Mouse (Mus musculus): ENCODE results near the gene Krtap5-1. TPM values are rescaled to one million over a fixed set of nuclear protein-coding genes. Genes with fewer than 3 reads are reported as not detected.

Krtap5-1 gene
- total and polyA plus RNA-seq, 3 experiments = not detected

GRCm38 (mm10) chr7:142330271-142330724 is 33.4 kb upstream of the Krtap5-1 start:
- no peak for TF ChIP-seq HCFC1 (IDR thresholded peaks at IDR 0.05; ENCODE audit: low read depth, low read length)
- no peak for TF ChIP-seq ZKSCAN1 (IDR thresholded peaks at IDR 0.05; ENCODE audit: low read depth, low read length)
- no peak for TF ChIP-seq SIN3A (IDR thresholded peaks at IDR 0.05; ENCODE audit: low read length)
- no peak for TF ChIP-seq SMC3 (IDR thresholded peaks at IDR 0.05; ENCODE audit: low read depth, low read length)
- TF ChIP-seq TAL1 (IDR thresholded peaks at IDR 0.05; ENCODE audit: low read length) = no peak
- TF ChIP-seq ETS1 (IDR thresholded peaks at IDR 0.05; ENCODE audit: low read depth, low read length) = no peak
- TF ChIP-seq GATA1 (IDR thresholded peaks at IDR 0.05; ENCODE audit: low read depth, low read length) = no peak
- TF ChIP-seq USF1 (IDR thresholded peaks at IDR 0.05; ENCODE audit: low read depth, low read length) = no peak
- no peak for TF ChIP-seq ZMIZ1 (IDR thresholded peaks at IDR 0.05; ENCODE audit: low read depth, low read length)
- no peak for TF ChIP-seq RCOR1 (IDR thresholded peaks at IDR 0.05; ENCODE audit: low read depth, low read length)
- no peak for TF ChIP-seq TCF12 (IDR thresholded peaks at IDR 0.05; ENCODE audit: low read depth, low read length)
- Histone ChIP-seq H3K79me2 (ENCODE audit: control insufficient read depth, insufficient read depth, low read length, poor library complexity) (no peaks in the 10 kb centered on the region), H3K9me3 (replicated peaks; ENCODE audit: insufficient read depth, low read length) (no peaks in the 10 kb centered on the region), H3K4me3 (ENCODE audit: control insufficient read depth in 1 of 2, insufficient read depth in 1 of 2, low read depth in 2 of 2, low read length in 2 of 2) (no peak overlapping the region), H3K27me3 (ENCODE audit: control insufficient read depth in 1 of 2, insufficient read depth in 2 of 2, low read length in 2 of 2) (peaks cover 8 to 9% of the 10 kb centered on the region in 2 experiments), H3K9ac (ENCODE audit: control insufficient read depth, low read depth, low read length, poor library complexity, severe bottlenecking) (no peak overlapping the region), H3K36me3 (ENCODE audit: control insufficient read depth in 1 of 2, insufficient read depth in 2 of 2, low read length in 2 of 2) (no peaks in the 10 kb centered on the region), H3K27ac (ENCODE audit: control insufficient read depth, low read depth, low read length) (no peak overlapping the region), H3K4me1 (ENCODE audit: control insufficient read depth in 1 of 2, insufficient read depth in 2 of 2, low read length in 2 of 2) (peaks cover 0 to 4% of the 10 kb centered on the region in 2 experiments; a peak in 1 of 4 replicates)
- no peak for DNase-seq (ENCODE audit: low read depth, low spot score)

DNA sequence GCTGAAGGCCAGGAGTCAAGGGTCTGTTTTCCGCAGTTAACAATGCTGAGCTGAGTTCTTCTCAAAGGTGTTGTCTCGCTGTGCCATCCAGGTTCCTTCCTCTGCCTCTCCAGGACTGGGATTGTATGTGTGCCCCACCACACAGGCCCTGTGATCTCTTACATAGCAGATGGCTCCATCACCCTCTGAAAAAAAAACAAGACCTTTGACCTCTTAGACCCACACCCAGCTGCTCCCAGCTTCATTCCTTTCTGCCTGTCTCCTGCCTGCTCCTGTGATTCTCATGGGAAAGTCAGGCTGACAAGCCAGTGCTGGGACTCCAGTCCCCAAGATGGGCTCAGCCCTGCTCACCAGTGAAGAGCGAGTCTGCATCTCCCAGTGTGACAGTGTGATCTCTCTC is 31.6 kb upstream of the Krtap5-1 start:
- TF ChIP-seq NELFE (IDR thresholded peaks at IDR 0.05; ENCODE audit: low read depth, low read length) (no peak), JUND (IDR thresholded peaks at IDR 0.05; ENCODE audit: low read depth, low read length) (no peak), EP300 (IDR thresholded peaks at IDR 0.05; ENCODE audit: low read depth in 1 of 2, low read length in 2 of 2) (no peak), CHD1 (IDR thresholded peaks at IDR 0.05; ENCODE audit: low read depth, low read length) (no peak), HCFC1 (IDR thresholded peaks at IDR 0.05; ENCODE audit: low read depth, low read length) (no peak), GATA1 (IDR thresholded peaks at IDR 0.05; ENCODE audit: low read depth, low read length) (no peak), MXI1 (IDR thresholded peaks at IDR 0.05; ENCODE audit: low read depth, low read length) (no peak), NRF1 (IDR thresholded peaks at IDR 0.05; ENCODE audit: insufficient read depth, low read depth, low read length, poor library complexity, severe bottlenecking) (no peak), RCOR1 (IDR thresholded peaks at IDR 0.05; ENCODE audit: low read depth, low read length) (no peak), USF2 (IDR thresholded peaks at IDR 0.05; ENCODE audit: borderline replicate concordance in 1 of 2, insufficient read depth in 1 of 2, low read depth in 1 of 2, low read length in 2 of 2) (no peak), MEF2A (IDR thresholded peaks at IDR 0.05; ENCODE audit: extremely low read depth, insufficient replicate concordance, low read depth, low read length, poor library complexity, severe bottlenecking) (no peak)
- Histone ChIP-seq H3K27ac (ENCODE audit: control insufficient read depth, low read depth, low read length) (no peak overlapping the region), H3K9me3 (replicated peaks; ENCODE audit: insufficient read depth, low read length) (no peaks in the 10 kb centered on the region), H3K36me3 (ENCODE audit: control insufficient read depth in 1 of 2, insufficient read depth in 2 of 2, low read length in 2 of 2) (no peaks in the 10 kb centered on the region), H3K9ac (ENCODE audit: control insufficient read depth, low read depth, low read length, poor library complexity, severe bottlenecking) (no peak overlapping the region), H3K27me3 (ENCODE audit: control insufficient read depth in 1 of 2, insufficient read depth in 2 of 2, low read length in 2 of 2) (peaks cover 9 to 11% of the 10 kb centered on the region in 2 experiments), H3K4me3 (ENCODE audit: control insufficient read depth in 1 of 2, insufficient read depth in 1 of 2, low read depth in 2 of 2, low read length in 2 of 2) (no peak overlapping the region), H3K79me2 (ENCODE audit: control insufficient read depth, insufficient read depth, low read length, poor library complexity) (no peaks in the 10 kb centered on the region), H3K4me1 (ENCODE audit: control insufficient read depth in 1 of 2, insufficient read depth in 2 of 2, low read length in 2 of 2) (peaks cover 0 to 4% of the 10 kb centered on the region in 2 experiments; a peak in 1 of 4 replicates)
- no peak for DNase-seq (ENCODE audit: low read depth, low spot score)
